Mouse (Mus musculus) skeletal muscle tissue, adult 2 months (tissue): ENCODE data around the gene Fbxo6.
"Not testable (repeated sequence)": the region's sequence is repeated elsewhere in the genome, so short reads cannot be mapped to it uniquely, and the experiment has no call there.

Experiments
- DNase-seq: peaks from one replicate; pipeline ENCODE4 v3.0.0-alpha.2; 2012; ENCODE audit warnings: low read depth, low spot score

Gene Fbxo6

DNA sequence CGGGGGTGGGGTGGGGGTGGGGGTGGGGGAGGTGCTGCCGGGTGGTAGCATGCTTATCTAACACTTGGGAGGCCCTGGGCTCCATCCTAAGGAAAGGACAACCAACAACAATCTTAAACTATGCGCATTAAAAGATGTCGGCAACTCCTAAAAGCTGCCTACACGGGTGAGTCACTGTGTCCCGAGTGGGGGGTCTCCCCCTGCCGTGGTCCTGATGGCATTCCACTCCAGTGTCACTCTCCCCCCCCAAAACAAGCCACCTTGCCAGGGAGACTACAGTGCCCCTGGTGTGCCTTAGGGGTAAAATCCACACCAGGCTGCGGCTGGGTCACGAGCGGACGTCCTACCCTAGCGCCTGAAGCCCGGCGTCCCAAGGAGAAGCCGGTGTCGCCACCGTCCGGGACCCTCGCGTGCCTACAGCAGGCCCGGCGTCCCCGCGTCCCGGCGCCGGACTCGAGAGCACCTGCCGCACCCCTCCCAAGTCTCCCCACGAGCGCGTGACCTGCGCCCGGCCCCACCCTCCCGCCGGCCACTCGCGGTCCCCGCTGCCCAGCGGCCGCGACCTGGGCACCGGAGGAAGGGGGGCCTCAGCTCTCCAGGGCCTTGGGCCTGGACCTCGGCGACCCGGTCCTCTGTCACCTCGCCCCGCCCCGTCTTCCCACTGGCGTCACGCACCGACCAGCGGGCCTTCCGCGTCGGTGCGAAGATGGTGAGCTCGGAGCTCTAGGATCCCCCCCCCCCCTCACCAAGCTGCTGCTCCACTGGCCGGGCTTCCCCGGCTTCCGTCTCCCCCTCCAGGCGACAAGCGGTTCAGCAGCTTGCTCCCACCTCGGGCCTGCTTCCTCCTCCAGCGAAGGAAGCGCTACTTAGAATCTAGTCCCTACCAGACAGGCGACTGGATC, at the start of gene Fbxo6:
Gene Fbxo6, minus strand, starts transcription at position 874 of the 902 bp plus-strand sequence.
- peak; percentile 93 for DNase-seq

DNA sequence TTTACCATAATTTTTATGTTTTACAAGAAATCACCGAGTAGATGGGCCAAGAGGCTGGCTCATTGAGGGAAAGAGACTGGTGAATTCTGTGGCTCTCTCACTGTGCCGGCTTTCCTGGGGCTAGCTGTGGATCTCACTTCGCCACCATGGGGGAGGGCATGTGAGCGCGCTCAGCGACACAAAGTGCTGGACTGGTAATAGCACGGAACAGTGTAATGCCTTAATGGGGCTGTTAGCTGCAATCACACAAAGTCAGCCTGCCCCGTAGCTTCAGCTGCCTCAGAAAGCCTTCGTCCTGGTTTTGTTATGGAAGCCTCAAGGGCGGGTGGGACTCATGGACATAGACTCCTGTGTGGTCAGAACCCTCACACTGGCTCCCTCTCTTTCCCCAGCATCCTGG, 46.8 kb upstream of the Fbxo6 start:
- DNase-seq = no peak

DNA sequence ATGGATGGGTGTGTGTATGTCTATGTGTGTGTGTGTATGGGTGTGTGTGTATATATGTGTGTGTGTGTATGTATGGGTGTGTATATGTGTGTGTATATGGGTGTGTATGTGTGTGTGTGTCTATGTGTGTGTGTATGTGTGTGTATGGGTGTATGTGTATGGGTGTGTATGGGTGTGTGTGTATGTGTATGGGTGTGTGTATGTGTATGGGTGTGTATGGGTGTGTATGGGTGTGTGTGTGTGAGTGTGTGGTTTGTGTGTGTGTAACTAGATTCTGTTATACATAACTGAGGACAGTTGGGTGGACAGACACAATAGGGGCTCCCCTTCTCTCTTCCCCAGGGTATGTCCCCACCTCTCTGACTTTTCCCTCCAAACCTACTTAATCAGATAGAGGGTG, 42.5 kb upstream of the Fbxo6 start:
- no peak for DNase-seq

- no peak for DNase-seq
Measured at GRCm38 (mm10) chr4:148192707-148193245, 40.8 kb upstream of the Fbxo6 start.

DNA sequence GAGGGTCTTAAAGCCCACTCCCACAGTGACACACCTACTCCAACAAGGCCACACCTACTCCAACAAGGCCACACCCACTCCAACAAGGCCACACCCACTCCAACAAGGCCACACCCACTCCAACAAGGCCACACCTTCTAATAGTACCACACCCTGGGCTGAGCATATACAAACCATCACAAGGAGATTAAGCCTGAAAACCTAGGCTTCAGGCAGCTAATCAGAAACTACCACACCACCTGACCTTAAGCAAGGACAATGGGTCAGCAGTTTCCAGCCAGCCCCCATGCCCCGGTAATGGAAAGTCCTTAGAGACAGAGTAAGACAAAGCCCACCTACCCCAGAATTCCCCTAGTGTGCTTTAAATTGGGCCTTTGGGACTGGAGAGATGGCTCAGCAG, 36.8 kb upstream of the Fbxo6 start:
- not testable (repeated sequence) for DNase-seq

DNA sequence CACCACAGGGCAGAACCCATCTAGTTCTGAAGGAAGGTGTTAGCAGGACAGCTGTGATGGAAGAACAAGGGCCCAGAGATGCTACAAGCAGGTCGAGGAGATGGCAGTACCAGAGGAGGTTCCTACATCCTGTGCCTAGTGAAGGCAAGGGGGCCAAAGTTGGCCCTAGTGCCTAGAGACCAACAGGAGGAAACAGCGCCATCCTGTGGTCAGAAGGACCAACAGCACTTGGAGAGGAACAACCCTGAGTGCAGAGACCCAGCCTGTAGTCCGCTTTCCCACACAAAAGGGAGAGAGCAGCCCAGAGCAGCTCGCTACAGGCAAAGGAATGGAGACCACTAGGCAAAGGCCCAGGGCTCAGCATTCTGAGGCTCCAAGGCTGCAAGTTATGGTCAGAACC, 33.9 kb upstream of the Fbxo6 start:
- DNase-seq = no peak

DNA sequence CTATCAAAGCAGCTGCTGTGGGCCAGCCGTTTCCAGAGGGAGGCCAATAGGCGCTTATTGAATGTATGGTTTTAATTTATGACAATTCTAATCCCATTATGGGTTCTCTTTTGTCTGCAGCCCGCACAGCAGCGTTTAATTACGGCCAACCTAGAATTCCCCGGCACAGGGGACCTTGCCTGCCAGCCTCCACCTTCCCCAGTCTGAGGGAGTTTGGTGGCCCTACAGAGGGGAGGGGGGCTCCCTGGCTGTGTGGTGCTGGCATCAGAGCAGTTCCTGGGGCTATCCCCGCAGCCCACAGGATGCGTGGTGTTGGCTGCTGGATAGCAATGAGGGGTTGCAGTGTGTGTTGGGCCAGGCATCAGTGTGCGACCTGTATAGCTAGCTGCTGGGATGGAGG, 32.6 kb upstream of the Fbxo6 start:
- DNase-seq = no peak

- no peak for DNase-seq
Measured at GRCm38 (mm10) chr4:148182363-148182762, 30.4 kb upstream of the Fbxo6 start.

GRCm38 (mm10) chr4:148181483-148181882, 29.5 kb upstream of the Fbxo6 start:
- no peak for DNase-seq

GRCm38 (mm10) chr4:148177716-148178115, 25.8 kb upstream of the Fbxo6 start:
- no peak for DNase-seq

- DNase-seq = not testable (repeated sequence)
Measured at GRCm38 (mm10) chr4:148176603-148177002, 24.7 kb upstream of the Fbxo6 start.

- no peak for DNase-seq
Measured at GRCm38 (mm10) chr4:148174495-148174862, 22.5 kb upstream of the Fbxo6 start.

DNA sequence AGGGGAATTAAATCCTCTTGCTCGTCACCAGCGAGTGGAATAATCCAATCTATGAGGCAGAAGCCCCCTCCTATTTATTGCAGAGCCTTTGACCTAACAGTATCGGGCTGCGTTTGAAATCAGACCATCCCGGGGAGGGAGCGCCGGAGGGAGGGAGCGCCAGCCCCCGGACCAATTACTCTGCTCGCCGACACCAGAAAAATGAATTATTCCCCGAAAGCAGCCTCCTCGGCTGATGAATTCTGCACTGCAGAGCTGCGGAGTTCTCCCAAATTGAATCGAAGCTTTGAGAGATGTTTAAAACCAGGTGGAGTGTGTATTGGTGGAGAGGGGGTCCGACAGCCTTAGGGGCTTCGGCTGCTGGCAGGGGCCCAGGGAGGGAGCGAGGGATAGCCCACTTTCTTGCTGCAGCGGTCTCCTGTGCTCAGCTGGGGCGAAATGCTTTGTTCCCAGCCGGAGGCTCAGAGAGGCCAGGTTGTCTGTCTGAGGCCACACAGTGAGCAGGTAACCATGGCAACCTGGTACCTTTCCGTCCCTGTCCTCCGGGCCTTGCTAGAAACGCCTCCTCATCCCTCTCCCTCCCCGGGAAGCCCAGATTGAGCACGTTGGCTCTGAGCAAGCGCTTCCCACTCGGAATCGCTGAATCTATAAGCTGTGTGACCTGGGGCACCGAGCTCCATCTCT, 22.0 kb upstream of the Fbxo6 start:
- DNase-seq = no peak

DNA sequence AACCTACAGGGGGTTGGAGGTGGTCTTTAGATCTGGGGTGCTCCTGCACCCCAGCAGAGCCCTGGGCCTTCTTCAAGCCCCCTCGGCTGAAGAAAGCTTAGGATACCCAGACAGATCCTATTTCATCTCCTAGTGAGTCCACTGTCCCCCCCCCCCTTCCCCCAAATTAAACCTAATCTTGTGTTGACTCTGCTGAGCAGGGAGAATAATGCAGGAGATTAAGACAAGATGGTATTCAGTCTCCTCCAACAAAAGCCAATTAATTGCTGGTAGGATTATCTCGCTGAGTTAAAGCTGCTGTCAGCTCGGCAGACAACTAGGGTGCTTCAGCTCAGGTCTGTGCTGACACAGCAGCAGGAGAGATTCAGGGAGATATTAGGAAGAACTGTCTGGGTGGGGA, 19.3 kb upstream of the Fbxo6 start:
- DNase-seq = no peak

DNA sequence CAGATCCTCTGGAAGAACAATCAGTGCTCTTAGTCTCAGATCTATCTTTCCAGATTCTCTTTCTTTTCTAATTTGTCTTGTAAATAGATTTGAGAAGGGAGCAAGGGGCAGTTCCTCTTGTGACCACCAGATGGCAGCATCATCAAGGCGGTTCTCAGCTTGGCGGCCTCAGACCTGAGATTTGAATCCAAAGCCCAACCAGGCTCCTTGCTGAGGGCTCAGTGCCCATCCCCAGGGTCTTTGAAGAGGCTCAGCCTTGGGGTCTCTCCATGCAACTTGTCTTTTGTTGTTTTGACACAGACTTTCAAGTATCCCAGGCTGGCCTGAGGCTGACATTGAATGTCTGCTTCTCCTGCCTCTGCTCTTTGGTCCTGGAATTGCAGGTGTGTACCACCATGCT, 18.9 kb upstream of the Fbxo6 start:
- no peak for DNase-seq

- no peak for DNase-seq
Measured at GRCm38 (mm10) chr4:148169586-148169985, 17.6 kb upstream of the Fbxo6 start.

DNA sequence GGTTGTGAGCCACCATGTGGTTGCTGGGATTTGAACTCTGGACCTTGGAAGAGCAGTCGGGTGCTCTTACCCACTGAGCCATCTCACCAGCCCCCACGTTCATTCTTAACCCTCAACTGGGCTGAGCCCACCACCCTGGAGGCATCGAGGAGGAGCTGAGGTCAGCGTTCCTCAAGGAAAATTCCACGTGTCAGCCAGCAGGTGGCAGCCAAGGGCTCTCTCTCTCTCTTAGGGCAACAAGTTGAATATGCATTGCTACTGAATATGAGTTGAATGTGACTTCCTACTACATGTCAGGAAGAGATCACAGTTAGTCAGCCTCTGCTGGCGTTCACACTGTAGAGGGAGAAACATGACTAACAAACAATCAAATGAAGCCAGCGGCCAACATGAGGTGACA, 16.3 kb upstream of the Fbxo6 start:
- peak; percentile 53 for DNase-seq

DNA sequence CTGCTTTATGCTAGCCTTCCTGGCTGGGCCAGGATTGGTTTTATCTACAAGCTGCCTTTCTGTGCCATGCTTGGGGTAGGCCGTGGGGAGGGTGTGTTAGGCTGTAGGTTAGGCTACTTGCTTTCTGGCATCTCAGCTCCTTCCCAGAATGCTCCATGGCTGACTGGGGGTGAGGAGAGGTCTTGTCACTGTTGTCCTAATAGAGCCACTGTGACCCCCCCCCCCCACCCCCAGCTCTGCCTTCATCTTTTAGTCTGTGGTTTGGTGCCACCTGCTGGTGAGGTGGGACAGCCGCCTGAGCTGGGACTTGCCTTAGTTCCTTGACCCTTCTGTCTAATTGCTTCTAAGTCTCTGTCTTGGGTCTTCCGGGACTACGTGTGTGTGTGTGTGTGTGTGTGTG, 15.0 kb upstream of the Fbxo6 start:
- no peak for DNase-seq

DNA sequence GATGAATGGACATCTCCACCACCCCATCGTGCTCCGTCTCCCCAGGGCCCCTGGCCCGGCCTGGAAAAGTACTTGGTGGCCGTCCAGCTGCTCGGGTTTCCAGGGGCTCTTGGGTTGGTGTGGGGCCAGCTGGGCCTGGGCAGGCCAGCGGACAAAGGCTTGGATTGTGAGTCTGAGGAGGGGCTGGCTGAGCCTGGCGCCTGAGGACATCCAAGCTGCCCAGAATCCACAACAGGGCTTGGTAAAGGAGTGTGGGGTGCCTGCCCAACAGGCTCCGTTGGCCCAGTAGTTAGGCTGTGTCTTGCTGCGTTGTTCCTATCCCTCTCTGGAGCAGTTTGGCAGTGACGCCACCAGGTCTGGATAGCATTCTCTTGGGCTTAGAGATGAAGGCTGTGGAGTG, 14.5 kb upstream of the Fbxo6 start:
- DNase-seq = no peak

- DNase-seq = no peak
Measured at GRCm38 (mm10) chr4:148165551-148165950, 13.6 kb upstream of the Fbxo6 start.

GRCm38 (mm10) chr4:148164461-148164860, 12.5 kb upstream of the Fbxo6 start:
- DNase-seq = no peak

GRCm38 (mm10) chr4:148164002-148164439, 12.1 kb upstream of the Fbxo6 start:
- DNase-seq = peak; percentile 72
